Mouse (Mus musculus): Measurements from ENCODE around the gene Slc3a2. TPM values are rescaled to one million over a fixed set of nuclear protein-coding genes. Genes with fewer than 3 reads are reported as not detected.

Slc3a2 gene
- polyA plus RNA-seq, 1 experiment: 183 TPM

DNA sequence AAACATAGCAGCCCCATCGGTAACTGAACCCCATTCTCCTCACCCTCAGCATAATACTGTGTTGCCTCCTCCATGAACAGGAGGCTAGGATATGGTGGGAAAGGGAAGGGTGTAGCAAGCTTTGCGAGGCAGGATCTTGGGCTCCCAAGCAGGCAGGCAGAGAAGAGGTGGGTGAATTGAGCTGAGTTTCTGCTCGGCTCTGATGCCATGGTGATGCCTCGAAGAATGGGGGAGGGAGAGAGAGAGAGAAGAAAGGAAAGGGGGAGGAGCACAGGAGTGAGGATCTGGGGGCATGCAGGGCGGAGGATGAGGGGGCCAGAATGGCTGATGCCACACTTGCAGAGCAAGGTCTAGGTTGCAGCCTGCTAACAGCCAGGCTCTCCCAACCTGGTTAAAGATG is 57.4 kb downstream of the Slc3a2 start:
- DNase-seq (ENCODE audit: extremely low spot score in 1 of 2, low spot score in 1 of 2): peak in 1 of 2 experiments; percentile 78

GRCm38 (mm10) chr19:8664859-8665258 is 58.3 kb downstream of the Slc3a2 start:
- no peak for DNase-seq (ENCODE audit: extremely low spot score in 1 of 2, low spot score in 1 of 2)

DNA sequence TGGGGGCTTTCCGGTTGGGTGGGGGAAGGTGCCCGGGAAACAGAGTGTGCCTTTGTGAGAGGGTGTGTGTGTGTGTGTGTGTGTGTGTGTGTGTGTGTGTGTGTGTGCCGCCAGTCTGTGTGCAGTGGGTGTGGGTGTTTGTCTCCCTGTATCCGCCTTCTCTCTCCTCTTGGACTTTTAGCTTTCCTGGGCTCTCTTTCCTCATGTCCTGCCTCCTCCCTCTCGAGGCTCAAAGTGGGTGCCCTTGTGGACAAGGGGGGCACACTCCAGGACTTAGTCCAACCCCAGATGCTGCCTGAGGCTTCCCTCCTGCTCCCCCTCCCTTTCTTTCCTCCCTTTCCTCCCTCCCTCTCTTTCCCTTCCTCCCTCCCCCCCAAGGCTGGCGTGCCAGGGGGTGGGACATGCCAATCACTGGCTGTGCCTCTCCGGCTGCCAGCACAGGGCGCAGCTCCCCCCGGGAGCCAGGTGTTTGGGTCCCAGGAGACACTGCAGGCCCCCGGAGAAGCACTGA is 59.2 kb downstream of the Slc3a2 start:
- peak in 1 of 2 experiments; percentile 80 for DNase-seq (ENCODE audit: extremely low spot score in 1 of 2, low spot score in 1 of 2)

- no peak for DNase-seq (ENCODE audit: extremely low spot score in 1 of 2, low spot score in 1 of 2)
Observed at GRCm38 (mm10) chr19:8663360-8663839, 59.8 kb downstream of the Slc3a2 start, which contains the start of gene Chrm1. Gene Chrm1 (plus strand): TSS chr19:8663789.

- DNase-seq (ENCODE audit: extremely low spot score in 1 of 2, low spot score in 1 of 2): peak; percentile 86 to 93
Observed at GRCm38 (mm10) chr19:8662337-8662736, 60.8 kb downstream of the Slc3a2 start.

- DNase-seq (ENCODE audit: extremely low spot score in 1 of 2, low spot score in 1 of 2): peak; percentile 71 to 90
Observed at GRCm38 (mm10) chr19:8661821-8662307, 61.3 kb downstream of the Slc3a2 start.

Other genes starting within 250 kb of the Slc3a2 start
- 24.4 and 33.8 TPM in 2 replicates for gene Slc22a8, start 132.1 kb downstream of the Slc3a2 start, polyA plus RNA-seq (2012; rRNA removed)
- 5.6 and 9.2 TPM in 2 replicates for gene Slc22a6, start 105.3 kb downstream of the Slc3a2 start, polyA plus RNA-seq (2012; rRNA removed)
- gene Chrm1, start 59.6 kb downstream of the Slc3a2 start, polyA plus RNA-seq (2012; rRNA removed): 78.1 and 81.1 TPM in 2 replicates
- gene Wdr74, start 12.5 kb upstream of the Slc3a2 start, polyA plus RNA-seq (2012; rRNA removed): 48.9 and 49.2 TPM in 2 replicates
- 0.34 and 0.92 TPM in 2 replicates for gene 1700092M07Rik, start 17.3 kb upstream of the Slc3a2 start, polyA plus RNA-seq (2012; rRNA removed)
- 111 and 130 TPM in 2 replicates for gene Stx5a, start 18.0 kb upstream of the Slc3a2 start, polyA plus RNA-seq (2012; rRNA removed)
- 128 and 139 TPM in 2 replicates for gene Nxf1, start 33.7 kb upstream of the Slc3a2 start, polyA plus RNA-seq (2012; rRNA removed)
- gene Tmem223, start 47.6 kb upstream of the Slc3a2 start, polyA plus RNA-seq (2012; rRNA removed): 124 and 140 TPM in 2 replicates
- gene Tmem179b, start 51.1 kb upstream of the Slc3a2 start, polyA plus RNA-seq (2012; rRNA removed): 16.9 and 18.1 TPM in 2 replicates
- gene Taf6l, start 63.0 kb upstream of the Slc3a2 start, polyA plus RNA-seq (2012; rRNA removed): 15.8 and 17.4 TPM in 2 replicates
- 159 and 171 TPM in 2 replicates for gene Polr2g, start 75.2 kb upstream of the Slc3a2 start, polyA plus RNA-seq (2012; rRNA removed)
- gene Zbtb3, start 79.2 kb upstream of the Slc3a2 start, polyA plus RNA-seq (2012; rRNA removed): 3.8 and 4.6 TPM in 2 replicates
- gene Ttc9c, start 96.0 kb upstream of the Slc3a2 start, polyA plus RNA-seq (2012; rRNA removed): 27.2 and 30.9 TPM in 2 replicates
- gene Hnrnpul2, start 96.6 kb upstream of the Slc3a2 start, polyA plus RNA-seq (2012; rRNA removed): 92.6 and 96.8 TPM in 2 replicates
- not detected in 2 replicates for gene AC129217.1, start 106.4 kb upstream of the Slc3a2 start, polyA plus RNA-seq (2012; rRNA removed)
- gene Bscl2, start 114.1 kb upstream of the Slc3a2 start, polyA plus RNA-seq (2012; rRNA removed): 122 and 130 TPM in 2 replicates
- 248 and 262 TPM in 2 replicates for gene Gng3, start 115.8 kb upstream of the Slc3a2 start, polyA plus RNA-seq (2012; rRNA removed)
- gene Lrrn4cl, start 127.4 kb upstream of the Slc3a2 start, polyA plus RNA-seq (2012; rRNA removed): 0.96 and 1.2 TPM in 2 replicates
- gene Ubxn1, start 148.1 kb upstream of the Slc3a2 start, polyA plus RNA-seq (2012; rRNA removed): 129 and 137 TPM in 2 replicates
- gene Uqcc3, start 157.6 kb upstream of the Slc3a2 start, polyA plus RNA-seq (2012; rRNA removed): 67.7 and 70.4 TPM in 2 replicates
- 3.7 and 4.0 TPM in 2 replicates for gene Lbhd1, start 160.4 kb upstream of the Slc3a2 start, polyA plus RNA-seq (2012; rRNA removed)
- gene Gm49403, start 160.6 kb upstream of the Slc3a2 start, polyA plus RNA-seq (2012; rRNA removed): not detected in 2 replicates
- 36.6 and 41.3 TPM in 2 replicates for gene 1810009A15Rik, start 165.5 kb upstream of the Slc3a2 start, polyA plus RNA-seq (2012; rRNA removed)
- gene Gm49416, start 165.6 kb upstream of the Slc3a2 start, polyA plus RNA-seq (2012; rRNA removed): not detected in 2 replicates
- gene Ints5, start 169.6 kb upstream of the Slc3a2 start, polyA plus RNA-seq (2012; rRNA removed): 14.8 and 15.8 TPM in 2 replicates
- 87.7 and 95.2 TPM in 2 replicates for gene Ganab, start 174.7 kb upstream of the Slc3a2 start, polyA plus RNA-seq (2012; rRNA removed)
- gene B3gat3, start 197.0 kb upstream of the Slc3a2 start, polyA plus RNA-seq (2012; rRNA removed): 190 and 210 TPM in 2 replicates
- gene Rom1, start 206.0 kb upstream of the Slc3a2 start, polyA plus RNA-seq (2012; rRNA removed): 8.3 and 9.6 TPM in 2 replicates
- 13.9 and 14.1 TPM in 2 replicates for gene Eml3, start 206.2 kb upstream of the Slc3a2 start, polyA plus RNA-seq (2012; rRNA removed)
- 27.6 and 31.0 TPM in 2 replicates for gene Mta2, start 218.5 kb upstream of the Slc3a2 start, polyA plus RNA-seq (2012; rRNA removed)
- gene Tut1, start 230.5 kb upstream of the Slc3a2 start, polyA plus RNA-seq (2012; rRNA removed): 19.6 and 20.5 TPM in 2 replicates
- 257 and 281 TPM in 2 replicates for gene Eef1g, start 243.7 kb upstream of the Slc3a2 start, polyA plus RNA-seq (2012; rRNA removed)